Mouse (Mus musculus) mouse trophoblast stem cell (cell line): ENCODE data around the gene Cdk2.

Experiments
- in situ Hi-C, 2 experiments: fragments of 300-500 bp; cut with MseI, MboI; formaldehyde crosslinking; loops; 2 replicates in 1 of 2; 3 replicates in 1 of 2; pipeline ENCODE4 v1.15.1; 2025

Gene Cdk2

GRCm38 (mm10) chr10:128703895-128704294, 936 bp downstream of the Cdk2 start, which contains the start of gene Pmel:
Gene Pmel, plus strand, starts transcription at chr10:128704195.
- in situ Hi-C loops, result no loop called here

- in situ Hi-C loops, result no loop called here
Observed at GRCm38 (mm10) chr10:128702328-128703007, 2.4 kb downstream of the Cdk2 start.

GRCm38 (mm10) chr10:128700712-128701111, 4.1 kb downstream of the Cdk2 start:
- in situ Hi-C loops, result no loop called here

GRCm38 (mm10) chr10:128699611-128700010, 5.2 kb downstream of the Cdk2 start:
- in situ Hi-C loops, result no loop called here

- in situ Hi-C loops, result no loop called here
Observed at GRCm38 (mm10) chr10:128699006-128699405, 5.8 kb downstream of the Cdk2 start.

- in situ Hi-C loops, result no loop called here
Observed at GRCm38 (mm10) chr10:128697072-128697725, 7.6 kb downstream of the Cdk2 start.

- in situ Hi-C loops, result no loop called here
Observed at GRCm38 (mm10) chr10:128695992-128696807, 8.6 kb downstream of the Cdk2 start, which contains the start of gene Rab5b. Gene Rab5b, minus strand, starts transcription at chr10:128696264.

GRCm38 (mm10) chr10:128695411-128695991, 9.3 kb downstream of the Cdk2 start:
- in situ Hi-C loops, result no loop called here

GRCm38 (mm10) chr10:128674469-128675008, 30.3 kb downstream of the Cdk2 start:
- in situ Hi-C loops, result loop anchor here in 1 of 2 experiments (10.0 kb wide), 1 partner anchor 50 kb away; the partner anchor contains the start of gene Rps26

GRCm38 (mm10) chr10:128673763-128674468, 30.9 kb downstream of the Cdk2 start, which contains the start of gene Suox:
Gene Suox, minus strand, starts transcription at chr10:128674073.
- in situ Hi-C loops, result loop anchor here in 1 of 2 experiments (10.0 kb wide), 1 partner anchor 49 kb away; the partner anchor contains the start of gene Rps26

GRCm38 (mm10) chr10:128671148-128671547, 33.7 kb downstream of the Cdk2 start:
- in situ Hi-C loops, result loop anchor here in 1 of 2 experiments (10.0 kb wide), 1 partner anchor 46 kb away; the partner anchor contains the start of gene Rps26

GRCm38 (mm10) chr10:128668790-128669672, 35.8 kb downstream of the Cdk2 start:
- in situ Hi-C loops, result no loop called here

GRCm38 (mm10) chr10:128665806-128666205, 39.0 kb downstream of the Cdk2 start:
- in situ Hi-C loops, result no loop called here

GRCm38 (mm10) chr10:128665307-128665706, 39.5 kb downstream of the Cdk2 start:
- in situ Hi-C loops, result no loop called here

- in situ Hi-C loops, result no loop called here
Observed at GRCm38 (mm10) chr10:128664808-128665207, 40.0 kb downstream of the Cdk2 start.

- in situ Hi-C loops, result no loop called here
Observed at GRCm38 (mm10) chr10:128663441-128664220, 41.2 kb downstream of the Cdk2 start.

GRCm38 (mm10) chr10:128662465-128662864, 42.4 kb downstream of the Cdk2 start:
- in situ Hi-C loops, result no loop called here

- in situ Hi-C loops, result no loop called here
Observed at GRCm38 (mm10) chr10:128659490-128659889, 45.3 kb downstream of the Cdk2 start.

GRCm38 (mm10) chr10:128657844-128658243, 47.0 kb downstream of the Cdk2 start:
- in situ Hi-C loops, result no loop called here
